Mouse (Mus musculus): ENCODE results near the gene Asdurf. TPM values are rescaled to one million over a fixed set of nuclear protein-coding genes. Genes with fewer than 3 reads are reported as not detected.
"Not testable (repeated sequence)": the region's sequence is repeated elsewhere in the genome, so short reads cannot be mapped to it uniquely, and the experiment has no call there.

Asdurf gene
- 7.0 TPM in 1 of 2 replicates, not detected in the other for polyA plus RNA-seq (2014; fragmentation: Nextera tagmentation; extraction: Ambion mirVana)

GRCm38 (mm10) chr1:53352327-53353261 is at the start of gene Asdurf, which contains the start of the genes Gm28551 and Asnsd1:
TSS of gene Asdurf (minus strand) at chr1:53352619.
TSS of gene Gm28551 (minus strand) at chr1:53352667.
TSS of gene Asnsd1 (minus strand) at chr1:53352752.
- peak; percentile 96 for DNase-seq (ENCODE audit: low spot score)
- H3K36me3 ChIP-seq (ENCODE audit: control insufficient read depth, insufficient read depth, low read length), result peaks cover 7% of the 10 kb centered on the region
- no peaks in the 10 kb centered on the region for H3K4me1 ChIP-seq (replicated peaks; ENCODE audit: control insufficient read depth, insufficient read depth, low read length)
- peak within 1 kb of the TSS; percentile 47 for H3K4me2 ChIP-seq (ENCODE audit: low read depth, low read length, severe bottlenecking)
- peak within 1 kb of the TSS; percentile 70 for H3K27ac ChIP-seq (ENCODE audit: low read depth, low read length)
- H3K27me3 ChIP-seq (ENCODE audit: control insufficient read depth, insufficient read depth, low read length), result no peaks in the 10 kb centered on the region
- no peaks in the 10 kb centered on the region for H3K9me3 ChIP-seq (ENCODE audit: control insufficient read depth, low read length)
- H3K9ac ChIP-seq (ENCODE audit: low read length), result peak within 1 kb of the TSS; percentile 89
- peak within 1 kb of the TSS; percentile 77 for H3K4me3 ChIP-seq (ENCODE audit: low read depth, low read length)
- ATAC-seq (replicated peaks; ENCODE audit: low FRiP score), result peak; percentile 100
- WGBS, result under 1% methylated on average over 41 of the region's 44 CpGs

- not testable (repeated sequence) for H3K9me3 ChIP-seq (ENCODE audit: control insufficient read depth, low read length); H3K27ac ChIP-seq (ENCODE audit: low read depth, low read length); H3K27me3 ChIP-seq (ENCODE audit: control insufficient read depth, insufficient read depth, low read length); H3K4me2 ChIP-seq (ENCODE audit: low read depth, low read length, severe bottlenecking); H3K9ac ChIP-seq (ENCODE audit: low read length); ATAC-seq (replicated peaks; ENCODE audit: low FRiP score); H3K4me3 ChIP-seq (ENCODE audit: low read depth, low read length); H3K36me3 ChIP-seq (ENCODE audit: control insufficient read depth, insufficient read depth, low read length); DNase-seq (ENCODE audit: low spot score); H3K4me1 ChIP-seq (replicated peaks; ENCODE audit: control insufficient read depth, insufficient read depth, low read length)
- 34% methylated on average over 21 of the region's 21 CpGs for WGBS
Observed at GRCm38 (mm10) chr1:53393936-53394760, 41.7 kb upstream of the Asdurf start.

- Histone ChIP-seq H3K27me3 (ENCODE audit: control insufficient read depth, insufficient read depth, low read length) (no peaks in the 10 kb centered on the region), H3K27ac (ENCODE audit: low read depth, low read length) (no peak overlapping the region), H3K4me3 (ENCODE audit: low read depth, low read length) (no peak overlapping the region), H3K4me1 (replicated peaks; ENCODE audit: control insufficient read depth, insufficient read depth, low read length) (no peaks in the 10 kb centered on the region), H3K9me3 (ENCODE audit: control insufficient read depth, low read length) (no peaks in the 10 kb centered on the region; the same call in 1 of the 2 replicates), H3K36me3 (ENCODE audit: control insufficient read depth, insufficient read depth, low read length) (no peaks in the 10 kb centered on the region), H3K4me2 (ENCODE audit: low read depth, low read length, severe bottlenecking) (no peak overlapping the region), H3K9ac (ENCODE audit: low read length) (no peak overlapping the region)
- DNase-seq (ENCODE audit: low spot score) (no peak), ATAC-seq (replicated peaks; ENCODE audit: low FRiP score) (peak; percentile 53; the same call in 1 of the 2 replicates)
- 95% methylated on average over 11 of the region's 14 CpGs for WGBS
Observed at GRCm38 (mm10) chr1:53388762-53389161, 36.3 kb upstream of the Asdurf start.

- Histone ChIP-seq H3K4me2 (ENCODE audit: low read depth, low read length, severe bottlenecking) (no peak overlapping the region), H3K4me3 (ENCODE audit: low read depth, low read length) (no peak overlapping the region), H3K36me3 (ENCODE audit: control insufficient read depth, insufficient read depth, low read length) (no peaks in the 10 kb centered on the region), H3K4me1 (replicated peaks; ENCODE audit: control insufficient read depth, insufficient read depth, low read length) (no peaks in the 10 kb centered on the region), H3K27me3 (ENCODE audit: control insufficient read depth, insufficient read depth, low read length) (no peaks in the 10 kb centered on the region), H3K9ac (ENCODE audit: low read length) (no peak overlapping the region), H3K9me3 (ENCODE audit: control insufficient read depth, low read length) (no peaks in the 10 kb centered on the region; the same call in 1 of the 2 replicates), H3K27ac (ENCODE audit: low read depth, low read length) (no peak overlapping the region)
- DNase-seq (ENCODE audit: low spot score) (no peak), ATAC-seq (replicated peaks; ENCODE audit: low FRiP score) (peak; percentile 58)
- WGBS, result 50% methylated on average over 6 of the region's 6 CpGs
Observed at GRCm38 (mm10) chr1:53384085-53384688, 31.8 kb upstream of the Asdurf start.

- ATAC-seq (replicated peaks; ENCODE audit: low FRiP score) (no peak), DNase-seq (ENCODE audit: low spot score) (no peak)
- Histone ChIP-seq H3K4me1 (replicated peaks; ENCODE audit: control insufficient read depth, insufficient read depth, low read length) (no peaks in the 10 kb centered on the region), H3K4me2 (ENCODE audit: low read depth, low read length, severe bottlenecking) (no peak overlapping the region), H3K27me3 (ENCODE audit: control insufficient read depth, insufficient read depth, low read length) (no peaks in the 10 kb centered on the region), H3K9ac (ENCODE audit: low read length) (no peak overlapping the region), H3K27ac (ENCODE audit: low read depth, low read length) (no peak overlapping the region), H3K4me3 (ENCODE audit: low read depth, low read length) (no peak overlapping the region), H3K36me3 (ENCODE audit: control insufficient read depth, insufficient read depth, low read length) (no peaks in the 10 kb centered on the region), H3K9me3 (ENCODE audit: control insufficient read depth, low read length) (no peaks in the 10 kb centered on the region)
- 64% methylated on average over 3 of the region's 3 CpGs for WGBS
Observed at GRCm38 (mm10) chr1:53377731-53378130, 25.3 kb upstream of the Asdurf start.

DNA sequence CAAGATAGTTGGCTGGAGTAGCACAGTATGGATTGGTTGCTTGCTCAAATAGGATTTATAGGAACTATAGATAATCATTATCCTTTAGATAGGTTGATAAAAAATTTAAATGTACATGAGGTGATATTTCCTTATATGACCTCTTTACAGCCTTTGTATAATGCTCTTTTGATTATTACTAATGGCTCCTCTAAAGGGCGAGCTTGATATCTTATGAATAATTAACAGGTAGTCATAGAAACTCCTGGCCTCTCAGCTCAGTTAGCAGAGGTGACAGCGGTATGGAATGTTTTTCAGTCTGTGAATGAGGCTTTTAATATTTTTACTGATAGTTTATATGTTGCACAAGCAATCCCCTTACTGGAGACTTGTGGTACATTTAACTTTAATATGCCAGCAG is 23.5 kb upstream of the Asdurf start:
- not testable (repeated sequence) for H3K4me2 ChIP-seq (ENCODE audit: low read depth, low read length, severe bottlenecking); H3K36me3 ChIP-seq (ENCODE audit: control insufficient read depth, insufficient read depth, low read length); H3K4me3 ChIP-seq (ENCODE audit: low read depth, low read length); ATAC-seq (replicated peaks; ENCODE audit: low FRiP score); DNase-seq (ENCODE audit: low spot score); H3K4me1 ChIP-seq (replicated peaks; ENCODE audit: control insufficient read depth, insufficient read depth, low read length); H3K27ac ChIP-seq (ENCODE audit: low read depth, low read length); H3K9me3 ChIP-seq (ENCODE audit: control insufficient read depth, low read length); H3K27me3 ChIP-seq (ENCODE audit: control insufficient read depth, insufficient read depth, low read length); H3K9ac ChIP-seq (ENCODE audit: low read length)
- 94% methylated on average over 2 of the region's 2 CpGs for WGBS

DNA sequence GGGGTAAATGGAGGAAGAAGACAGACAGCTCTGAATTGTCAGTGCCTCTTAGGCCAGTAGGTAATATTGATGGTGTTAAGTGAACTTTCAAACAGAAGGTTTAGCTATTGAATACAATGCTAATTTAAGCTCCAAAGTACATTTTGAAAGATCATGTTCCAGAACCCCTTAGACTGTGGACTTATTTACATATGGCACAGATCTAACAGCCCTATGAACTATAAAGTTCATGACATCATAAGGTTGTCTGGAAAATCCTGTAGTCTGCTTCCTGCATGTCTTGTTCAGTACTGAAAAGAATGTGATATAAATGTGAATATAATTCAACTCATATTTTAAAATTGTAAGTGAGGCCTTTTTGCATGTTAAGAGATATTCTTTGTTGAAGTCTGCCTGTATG is 6.6 kb upstream of the Asdurf start:
- H3K4me3 ChIP-seq (ENCODE audit: low read depth, low read length), result no peak overlapping the region
- H3K27ac ChIP-seq (ENCODE audit: low read depth, low read length), result no peak overlapping the region
- no peak for DNase-seq (ENCODE audit: low spot score)
- no peak overlapping the region for H3K9ac ChIP-seq (ENCODE audit: low read length)
- no peak overlapping the region for H3K4me2 ChIP-seq (ENCODE audit: low read depth, low read length, severe bottlenecking)
- ATAC-seq (replicated peaks; ENCODE audit: low FRiP score), result no peak
- H3K27me3 ChIP-seq (ENCODE audit: control insufficient read depth, insufficient read depth, low read length), result no peaks in the 10 kb centered on the region
- no peaks in the 10 kb centered on the region for H3K4me1 ChIP-seq (replicated peaks; ENCODE audit: control insufficient read depth, insufficient read depth, low read length)
- no peaks in the 10 kb centered on the region for H3K9me3 ChIP-seq (ENCODE audit: control insufficient read depth, low read length)
- no peaks in the 10 kb centered on the region for H3K36me3 ChIP-seq (ENCODE audit: control insufficient read depth, insufficient read depth, low read length)

DNA sequence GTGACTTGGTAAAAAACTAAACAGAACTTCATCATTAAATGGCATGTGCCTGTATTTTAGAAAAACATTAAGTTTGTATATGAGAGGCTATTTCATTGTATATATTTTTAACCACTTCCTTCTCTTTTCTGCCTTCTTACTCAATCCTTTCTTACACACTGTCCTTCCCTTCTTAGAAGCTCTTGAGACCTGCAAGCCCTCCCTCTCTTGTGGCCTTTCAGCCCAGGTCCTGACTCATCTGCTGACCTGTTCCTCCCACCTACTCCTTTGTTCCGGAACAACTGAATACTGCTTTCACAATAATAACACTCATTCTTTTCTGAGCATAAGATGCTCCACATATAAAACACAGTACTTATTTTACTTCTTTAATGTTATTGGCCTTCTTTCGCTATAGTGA is 11.3 kb downstream of the Asdurf start:
- no peak overlapping the region for H3K27ac ChIP-seq (ENCODE audit: low read depth, low read length)
- H3K9me3 ChIP-seq (ENCODE audit: control insufficient read depth, low read length), result no peaks in the 10 kb centered on the region
- no peaks in the 10 kb centered on the region for H3K4me1 ChIP-seq (replicated peaks; ENCODE audit: control insufficient read depth, insufficient read depth, low read length)
- H3K27me3 ChIP-seq (ENCODE audit: control insufficient read depth, insufficient read depth, low read length), result no peaks in the 10 kb centered on the region
- peaks cover 9% of the 10 kb centered on the region; the same call in 1 of the 2 replicates for H3K36me3 ChIP-seq (ENCODE audit: control insufficient read depth, insufficient read depth, low read length)
- H3K9ac ChIP-seq (ENCODE audit: low read length), result no peak overlapping the region
- ATAC-seq (replicated peaks; ENCODE audit: low FRiP score) (no peak), DNase-seq (ENCODE audit: low spot score) (no peak)
- no peak overlapping the region for H3K4me2 ChIP-seq (ENCODE audit: low read depth, low read length, severe bottlenecking)
- 92% methylated on average over 2 of the region's 2 CpGs for WGBS
- H3K4me3 ChIP-seq (ENCODE audit: low read depth, low read length), result no peak overlapping the region

Data from forebrain, embryonic 11.5 days (tissue).